Mouse (Mus musculus) lung, embryonic 15.5 days (tissue): ENCODE measurements at regions not wholly inside any gene's neighbourhood (a gene's known extent, or its start where the extent isn't known, plus 50 kb on each side); places are given as distances from the start of the nearest gene placed in this dataset.

Experiments used
- ATAC-seq: fragments of 200-750 bp; cut with Nextera tagmentation; 2 replicates; pipeline ENCODE4 v1.8.0; 2017; ENCODE audit warnings: moderate number of reproducible peaks, borderline replicate concordance; ENCODE audit not compliant: low FRiP score, low TSS enrichment; ENCODE audit errors: extremely low read depth
- H3K27ac ChIP-seq: fragments of 300-500 bp; sonication (generic); 2 replicates; pipeline ENCODE4 v1.5.1; 2015; ENCODE audit warnings: moderate library complexity, mild to moderate bottlenecking, inconsistent platforms
- H3K27me3 ChIP-seq: fragments of 300-500 bp; sonication (generic); 2 replicates; pipeline ENCODE4 v1.6.1; 2015; ENCODE audit warnings: inconsistent platforms
- H3K36me3 ChIP-seq: fragments of 300-500 bp; sonication (generic); 2 replicates; pipeline ENCODE4 v1.6.1; 2015; ENCODE audit warnings: inconsistent platforms
- H3K4me1 ChIP-seq: fragments of 300-500 bp; sonication (generic); 2 replicates; pipeline ENCODE4 v1.6.1; 2015; ENCODE audit warnings: inconsistent platforms
- H3K4me2 ChIP-seq: fragments of 300-500 bp; sonication (generic); 2 replicates; pipeline ENCODE4 v1.6.1; 2015; ENCODE audit warnings: inconsistent platforms, mild to moderate bottlenecking, moderate library complexity
- H3K4me3 ChIP-seq: fragments of 300-500 bp; sonication (generic); 2 replicates; pipeline ENCODE4 v1.5.1; 2015; ENCODE audit warnings: mild to moderate bottlenecking, inconsistent platforms
- H3K9ac ChIP-seq: fragments of 300-500 bp; sonication (generic); 2 replicates; pipeline ENCODE4 v1.6.1; 2015; ENCODE audit warnings: inconsistent platforms
- H3K9me3 ChIP-seq: fragments of 300-500 bp; sonication (generic); 2 replicates; pipeline ENCODE4 v1.6.1; 2016; ENCODE audit warnings: inconsistent platforms
- WGBS: fragments of 180-500 bp; shearing (Covaris S2); methylation state at CpG from one replicate; pipeline ENCODE4 v1.1.7; 2015; 5-methylcytosine and 5-hydroxymethylcytosine counted together

DNA sequence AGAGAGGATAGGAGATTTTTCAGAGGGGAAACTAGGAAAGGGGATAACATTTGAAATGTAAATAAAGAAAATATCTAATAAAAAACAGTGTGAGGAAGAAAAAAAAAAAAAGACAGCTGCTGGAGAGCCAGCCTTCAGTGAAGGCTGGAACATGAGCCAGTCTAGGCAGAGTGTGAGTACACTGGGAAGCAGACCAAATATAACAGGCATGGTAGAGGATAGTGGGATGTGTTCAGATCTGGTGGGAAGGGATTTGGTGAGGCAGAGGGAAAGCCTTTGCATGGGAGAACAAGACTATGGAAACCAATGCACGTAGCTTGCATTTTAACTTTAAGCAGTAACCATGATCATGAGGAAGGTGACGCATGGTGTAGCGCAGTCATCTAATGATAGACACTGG is 144.5 kb upstream of the Ube2e3 start:
- Histone ChIP-seq H3K27me3 (no peaks in the 10 kb centered on the region), H3K9me3 (no peaks in the 10 kb centered on the region), H3K9ac (no peak overlapping the region), H3K4me1 (peaks cover 10% of the 10 kb centered on the region), H3K4me3 (no peak overlapping the region), H3K36me3 (no peaks in the 10 kb centered on the region), H3K27ac (0 out of 2 replicates have a peak overlapping the region, but pooled peaks have one; percentile 37), H3K4me2 (no peak overlapping the region)
- 92% methylated on average over 3 of the region's 3 CpGs for WGBS
- ATAC-seq = peak; percentile 64; the same call in 1 of the 2 replicates

- Histone ChIP-seq H3K9me3 (no peaks in the 10 kb centered on the region), H3K4me3 (no peak overlapping the region), H3K9ac (no peak overlapping the region), H3K4me2 (no peak overlapping the region), H3K4me1 (peaks cover 10% of the 10 kb centered on the region), H3K27me3 (no peaks in the 10 kb centered on the region), H3K36me3 (no peaks in the 10 kb centered on the region), H3K27ac (0 out of 2 replicates have a peak overlapping the region, but pooled peaks have one; percentile 37)
- 39% methylated on average over 6 of the region's 6 CpGs for WGBS
- peak; percentile 42; the same call in 1 of the 2 replicates for ATAC-seq
Measured at GRCm38 (mm10) chr2:78722739-78723138, 145.2 kb upstream of the Ube2e3 start.

GRCm38 (mm10) chr2:78718550-78718949 is 149.4 kb upstream of the Ube2e3 start:
- Histone ChIP-seq H3K27ac (no peak overlapping the region), H3K9me3 (no peaks in the 10 kb centered on the region), H3K9ac (no peak overlapping the region), H3K4me3 (no peak overlapping the region), H3K4me2 (no peak overlapping the region), H3K27me3 (no peaks in the 10 kb centered on the region), H3K4me1 (peaks cover 4% of the 10 kb centered on the region), H3K36me3 (no peaks in the 10 kb centered on the region)
- ATAC-seq = peak; percentile 46; the same call in 1 of the 2 replicates
- 21% methylated on average over 1 of the region's 1 CpGs for WGBS

DNA sequence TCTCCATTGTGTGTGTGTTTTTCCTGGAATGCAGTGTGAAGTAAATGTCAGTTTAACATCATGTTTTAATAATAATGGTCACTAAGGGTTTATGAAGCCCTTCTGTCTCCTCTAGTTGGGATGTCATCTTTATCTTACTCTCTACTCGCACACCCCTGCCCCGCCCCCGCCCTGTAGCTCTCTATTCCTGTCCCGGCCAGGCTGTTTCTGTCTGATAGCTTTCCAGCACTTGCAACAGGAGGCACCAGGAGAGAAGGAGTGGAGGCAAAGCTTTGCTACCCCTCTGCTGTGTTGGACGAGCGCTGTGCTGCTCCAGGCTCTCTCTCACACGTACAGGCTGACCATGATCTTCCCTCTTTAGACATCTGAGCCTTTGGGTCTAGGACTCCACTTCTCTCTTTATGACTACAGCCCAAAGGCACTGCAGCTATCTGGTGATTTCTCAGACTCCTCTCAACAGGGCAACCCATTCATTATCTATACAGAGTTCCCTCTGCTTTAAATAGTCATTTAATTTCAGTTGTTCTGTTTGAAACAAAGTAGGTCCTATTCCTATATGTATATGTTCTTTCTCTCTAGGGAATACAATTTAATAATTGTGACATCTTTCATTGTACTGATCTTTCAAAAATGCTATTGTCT is 151.6 kb upstream of the Ube2e3 start:
- H3K9ac ChIP-seq = no peak overlapping the region
- H3K36me3 ChIP-seq = no peaks in the 10 kb centered on the region
- WGBS = 57% methylated on average over 7 of the region's 7 CpGs
- H3K27me3 ChIP-seq = no peaks in the 10 kb centered on the region
- H3K4me1 ChIP-seq = no peaks in the 10 kb centered on the region
- no peak overlapping the region for H3K27ac ChIP-seq
- no peak overlapping the region for H3K4me3 ChIP-seq
- H3K4me2 ChIP-seq = no peak overlapping the region
- peak; percentile 46; the same call in 1 of the 2 replicates for ATAC-seq
- H3K9me3 ChIP-seq = no peaks in the 10 kb centered on the region

- 85% methylated on average over 6 of the region's 6 CpGs for WGBS
Measured at GRCm38 (mm10) chr2:78694851-78695250, 173.1 kb upstream of the Ube2e3 start.

GRCm38 (mm10) chr2:78656668-78657067 is 211.3 kb upstream of the Ube2e3 start:
- peaks cover under 1% of the 10 kb centered on the region; the same call in 1 of the 2 replicates for H3K4me1 ChIP-seq
- no peaks in the 10 kb centered on the region for H3K27me3 ChIP-seq
- 69% methylated on average over 2 of the region's 2 CpGs for WGBS

More at GRCm38 (mm10) chr2:78694851-78695250, 173.1 kb upstream of the Ube2e3 start:
- no peaks in the 10 kb centered on the region for H3K27me3 ChIP-seq
- no peaks in the 10 kb centered on the region for H3K4me1 ChIP-seq
- H3K9me3 ChIP-seq = no peaks in the 10 kb centered on the region
- H3K4me2 ChIP-seq = no peak overlapping the region
- H3K36me3 ChIP-seq = no peaks in the 10 kb centered on the region
- H3K4me3 ChIP-seq = no peak overlapping the region
- no peak overlapping the region for H3K27ac ChIP-seq
- ATAC-seq = no peak
- no peak overlapping the region for H3K9ac ChIP-seq

DNA sequence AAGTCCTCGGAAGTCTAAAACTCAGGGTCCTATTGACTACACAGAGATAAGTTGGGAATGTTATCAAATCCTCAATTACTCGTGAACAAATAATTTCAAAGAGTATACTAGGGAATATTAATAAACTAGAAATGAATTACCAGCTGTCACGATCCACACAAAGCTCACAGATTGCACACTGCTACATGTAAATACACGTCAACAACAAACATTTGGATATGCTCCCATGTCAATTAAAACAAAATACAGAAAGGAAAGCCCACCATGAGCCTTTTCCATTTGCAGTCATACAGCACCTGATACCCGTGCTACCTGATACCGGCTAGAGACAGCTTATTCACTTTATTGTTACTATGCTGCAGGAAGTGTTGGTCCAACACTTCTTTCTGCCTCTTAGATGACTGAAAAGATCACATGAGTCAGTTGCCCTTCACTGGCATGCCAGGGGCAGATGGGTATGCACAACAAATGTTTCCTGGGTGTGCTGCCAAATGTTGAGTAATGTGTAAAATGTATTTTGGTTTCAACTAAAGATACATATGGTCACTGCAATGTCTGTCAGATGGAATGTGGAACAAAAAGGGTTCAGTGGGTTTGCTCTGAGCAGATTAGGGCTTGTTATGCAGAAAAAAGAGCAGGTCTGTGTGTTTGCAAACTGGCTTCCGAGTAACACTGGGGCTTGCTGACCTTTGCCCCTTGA is 212.6 kb upstream of the Ube2e3 start:
- Histone ChIP-seq H3K9ac (no peak overlapping the region), H3K4me1 (peaks cover 4% of the 10 kb centered on the region; the same call in 1 of the 2 replicates), H3K9me3 (no peaks in the 10 kb centered on the region), H3K4me3 (no peak overlapping the region), H3K36me3 (no peaks in the 10 kb centered on the region), H3K4me2 (no peak overlapping the region), H3K27ac (no peak overlapping the region), H3K27me3 (no peaks in the 10 kb centered on the region)
- no peak for ATAC-seq
- WGBS = 67% methylated on average over 7 of the region's 7 CpGs

More at GRCm38 (mm10) chr2:78656668-78657067, 211.3 kb upstream of the Ube2e3 start:
- no peak for ATAC-seq
- H3K4me2 ChIP-seq = no peak overlapping the region
- no peak overlapping the region for H3K27ac ChIP-seq
- H3K9me3 ChIP-seq = no peaks in the 10 kb centered on the region
- no peak overlapping the region for H3K9ac ChIP-seq
- no peak overlapping the region for H3K4me3 ChIP-seq
- no peaks in the 10 kb centered on the region for H3K36me3 ChIP-seq

DNA sequence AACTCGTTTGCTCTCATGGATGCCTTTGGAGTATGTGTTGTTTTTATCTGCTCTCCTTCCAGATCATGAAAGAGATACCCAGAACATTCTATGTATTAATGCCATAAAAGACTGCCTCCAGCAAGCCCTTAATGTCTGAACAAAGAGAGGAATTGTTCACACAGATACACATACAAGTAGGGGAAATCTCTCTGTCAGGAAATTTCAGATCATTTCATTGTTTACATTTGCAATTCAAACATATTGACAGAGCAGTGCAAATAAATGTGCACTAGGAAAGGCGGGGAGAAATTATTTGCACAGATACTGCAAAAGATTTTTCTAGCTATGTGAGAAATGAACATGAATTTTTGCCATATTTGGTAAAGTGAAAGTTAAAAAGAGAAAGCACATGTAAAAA is 216.4 kb upstream of the Ube2e3 start:
- H3K9ac ChIP-seq = no peak overlapping the region
- H3K27me3 ChIP-seq = no peaks in the 10 kb centered on the region
- H3K4me1 ChIP-seq = peaks cover 4% of the 10 kb centered on the region; the same call in 1 of the 2 replicates
- WGBS = 10% methylated on average over 2 of the region's 2 CpGs
- H3K4me2 ChIP-seq = no peak overlapping the region
- peak; percentile 27; the same call in 1 of the 2 replicates for ATAC-seq
- no peak overlapping the region for H3K4me3 ChIP-seq
- H3K27ac ChIP-seq = no peak overlapping the region
- H3K36me3 ChIP-seq = no peaks in the 10 kb centered on the region
- no peaks in the 10 kb centered on the region for H3K9me3 ChIP-seq

DNA sequence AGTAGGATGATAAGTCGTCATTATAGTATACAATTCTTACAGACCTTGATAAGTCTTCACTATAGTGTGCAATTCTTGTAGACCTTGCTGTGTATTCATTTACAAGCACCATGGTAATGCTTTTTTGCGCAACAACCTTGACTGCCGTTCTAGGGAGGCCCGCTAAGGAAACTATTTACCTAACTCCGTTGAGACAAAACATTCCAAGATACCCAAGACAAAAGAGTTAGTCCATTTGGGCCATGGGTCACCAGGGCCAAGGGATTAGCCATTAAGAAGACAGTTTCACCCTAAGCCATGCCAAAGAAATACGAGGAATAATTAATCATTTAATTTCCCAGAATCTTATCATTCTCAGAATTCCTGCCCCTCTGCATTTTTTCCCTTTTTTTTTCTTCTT is 227.6 kb upstream of the Ube2e3 start:
- 73% methylated on average over 6 of the region's 6 CpGs for WGBS
- H3K27me3 ChIP-seq = no peaks in the 10 kb centered on the region
- no peak overlapping the region for H3K4me3 ChIP-seq
- H3K9ac ChIP-seq = no peak overlapping the region
- H3K4me1 ChIP-seq = no peaks in the 10 kb centered on the region
- H3K36me3 ChIP-seq = no peaks in the 10 kb centered on the region
- no peak overlapping the region for H3K4me2 ChIP-seq
- H3K9me3 ChIP-seq = no peaks in the 10 kb centered on the region
- ATAC-seq = no peak
- no peak overlapping the region for H3K27ac ChIP-seq

GRCm38 (mm10) chr2:78625264-78625663 is 242.7 kb upstream of the Ube2e3 start:
- no peak overlapping the region for H3K4me2 ChIP-seq
- H3K4me1 ChIP-seq = no peaks in the 10 kb centered on the region
- H3K9me3 ChIP-seq = no peaks in the 10 kb centered on the region
- H3K27me3 ChIP-seq = no peaks in the 10 kb centered on the region
- H3K36me3 ChIP-seq = no peaks in the 10 kb centered on the region
- ATAC-seq = no peak
- no peak overlapping the region for H3K27ac ChIP-seq
- H3K9ac ChIP-seq = no peak overlapping the region
- 79% methylated on average over 4 of the region's 4 CpGs for WGBS
- H3K4me3 ChIP-seq = no peak overlapping the region

GRCm38 (mm10) chr2:78606388-78606787 is 261.5 kb upstream of the Ube2e3 start:
- peak; percentile 89 for ATAC-seq
- peak overlapping the region; percentile 26; the same call in 1 of the 2 replicates for H3K27ac ChIP-seq
- no peaks in the 10 kb centered on the region for H3K27me3 ChIP-seq

DNA sequence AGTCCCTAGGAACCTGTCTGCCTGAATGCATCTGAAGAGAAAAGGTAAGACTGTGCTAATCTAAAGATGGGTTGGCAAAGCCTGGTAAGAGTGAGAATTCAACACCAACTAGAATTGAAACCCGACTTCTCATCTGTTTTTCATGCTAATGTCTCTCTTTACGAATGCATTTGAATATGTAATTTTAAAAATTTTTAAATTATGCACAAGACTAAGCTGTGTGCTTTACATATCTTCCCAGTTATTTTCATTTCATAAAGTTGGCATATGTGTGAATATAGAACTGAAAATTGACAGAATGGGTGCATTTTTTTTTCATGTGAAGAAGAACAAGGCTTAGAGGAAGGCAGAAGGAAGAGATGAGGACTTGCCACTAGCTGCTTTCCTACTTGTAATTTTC is 267.2 kb upstream of the Ube2e3 start:
- no peaks in the 10 kb centered on the region for H3K36me3 ChIP-seq
- no peak overlapping the region for H3K4me2 ChIP-seq
- H3K4me1 ChIP-seq = peaks cover 5% of the 10 kb centered on the region; the same call in 1 of the 2 replicates
- no peak overlapping the region for H3K27ac ChIP-seq
- H3K4me3 ChIP-seq = no peak overlapping the region
- no peak overlapping the region for H3K9ac ChIP-seq
- 85% methylated on average over 2 of the region's 2 CpGs for WGBS
- H3K9me3 ChIP-seq = no peaks in the 10 kb centered on the region
- ATAC-seq = no peak
- no peaks in the 10 kb centered on the region for H3K27me3 ChIP-seq

More at GRCm38 (mm10) chr2:78606388-78606787, 261.5 kb upstream of the Ube2e3 start:
- Histone ChIP-seq H3K9ac (no peak overlapping the region), H3K36me3 (no peaks in the 10 kb centered on the region), H3K4me3 (no peak overlapping the region), H3K4me2 (no peak overlapping the region), H3K4me1 (peaks cover 11% of the 10 kb centered on the region; the same call in 1 of the 2 replicates), H3K9me3 (no peaks in the 10 kb centered on the region)
